Mouse (Mus musculus): Measurements from ENCODE around the gene Gm20388. TPM values are rescaled to one million over a fixed set of nuclear protein-coding genes. Genes with fewer than 3 reads are reported as not detected.
A peak's percentile ranks its signal among the peaks of the same experiment; 100 is the strongest.

Gm20388 gene
- total RNA-seq, 2 experiments from 2014 or later = 8.8 TPM

DNA sequence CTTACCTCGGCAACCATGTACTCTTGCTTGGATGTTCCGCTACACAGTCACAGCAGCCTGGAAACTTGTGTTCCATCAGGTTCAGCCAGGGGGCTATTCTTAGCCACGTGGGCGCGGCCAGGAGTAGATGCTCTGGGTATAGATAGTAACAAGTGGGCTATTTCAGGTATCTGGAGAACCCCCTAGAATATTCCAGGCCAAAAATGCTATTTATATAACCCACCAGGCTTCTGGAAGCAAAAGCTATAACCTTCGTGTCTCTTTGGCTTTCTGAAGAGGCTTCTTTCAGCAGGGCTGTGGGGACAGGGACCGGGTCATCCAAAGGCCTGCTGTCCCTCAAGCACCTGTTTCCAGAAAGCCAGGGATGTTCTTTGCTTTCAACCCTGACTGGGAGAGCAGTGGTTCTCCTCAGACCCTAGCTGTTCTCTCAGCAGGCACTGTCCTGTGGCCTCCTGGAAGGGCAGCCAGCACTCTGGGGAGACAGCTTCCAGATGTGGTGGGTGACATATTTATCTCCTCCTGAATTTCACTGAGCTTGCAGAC is 2540.6 kb downstream of the Gm20388 start:
- no peak for DNase-seq (ENCODE audit: extremely low spot score in 1 of 2, low spot score in 1 of 2)

DNA sequence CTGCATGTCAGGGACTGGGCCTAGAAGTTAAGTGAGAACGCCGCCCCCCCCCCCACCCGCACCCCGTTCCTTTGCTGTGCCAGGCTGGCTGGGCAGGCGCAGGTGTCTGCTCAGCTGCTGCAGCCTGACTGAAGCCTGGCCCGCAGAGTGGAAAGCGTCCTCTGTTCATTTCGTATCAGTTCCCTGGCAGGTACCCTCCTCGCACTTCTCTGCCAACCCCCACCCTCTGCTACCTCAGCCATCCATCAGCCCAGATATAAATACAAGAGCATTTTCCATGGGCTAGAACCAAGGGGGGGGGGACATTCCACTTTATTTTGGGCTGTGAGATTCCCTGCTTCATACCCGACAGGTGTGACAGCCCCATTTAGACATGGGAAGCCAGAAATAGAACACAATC is 2541.5 kb downstream of the Gm20388 start:
- no peak for DNase-seq (ENCODE audit: extremely low spot score in 1 of 2, low spot score in 1 of 2)

DNA sequence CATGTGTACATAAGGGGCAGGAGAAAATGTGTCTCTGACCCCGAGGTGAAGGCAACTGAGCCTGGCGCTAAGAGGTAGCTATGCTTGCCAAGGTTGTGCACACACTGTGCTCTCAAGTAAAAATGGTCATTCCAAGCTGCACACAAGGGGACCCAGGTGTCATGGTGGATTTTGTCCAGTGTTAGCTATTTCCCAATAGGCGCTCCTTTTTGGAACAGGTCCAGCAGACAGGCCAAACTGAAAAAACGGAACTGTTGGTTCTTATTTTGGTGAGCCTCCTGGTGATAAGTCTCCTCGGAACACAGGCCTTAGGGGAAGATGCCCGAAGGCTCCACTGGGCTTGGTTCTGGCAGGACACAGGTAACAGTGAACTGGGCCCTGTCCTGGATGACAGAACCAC is 2543.8 kb downstream of the Gm20388 start:
- no peak for DNase-seq (ENCODE audit: extremely low spot score in 1 of 2, low spot score in 1 of 2)

DNA sequence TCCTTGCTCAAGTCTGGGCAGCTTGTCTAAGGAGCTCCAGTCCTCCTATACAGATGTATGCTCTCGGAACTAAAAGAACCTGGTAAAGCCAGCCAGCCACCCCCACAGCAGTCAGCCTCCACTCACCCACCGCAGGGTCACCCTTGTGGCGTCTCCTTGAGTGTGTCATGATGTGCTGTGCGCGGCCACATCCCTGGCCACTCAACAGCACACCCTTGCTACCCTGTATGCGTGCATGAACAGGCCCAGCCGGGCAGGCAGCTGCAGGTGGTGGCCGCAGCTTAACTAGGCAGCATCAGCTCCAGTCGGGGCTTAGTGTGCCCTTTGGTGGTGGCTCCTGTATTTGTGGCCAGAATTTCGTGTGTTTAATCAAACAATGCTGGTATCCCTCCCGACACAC is 2546.5 kb downstream of the Gm20388 start:
- no peak for DNase-seq (ENCODE audit: extremely low spot score in 1 of 2, low spot score in 1 of 2)

DNA sequence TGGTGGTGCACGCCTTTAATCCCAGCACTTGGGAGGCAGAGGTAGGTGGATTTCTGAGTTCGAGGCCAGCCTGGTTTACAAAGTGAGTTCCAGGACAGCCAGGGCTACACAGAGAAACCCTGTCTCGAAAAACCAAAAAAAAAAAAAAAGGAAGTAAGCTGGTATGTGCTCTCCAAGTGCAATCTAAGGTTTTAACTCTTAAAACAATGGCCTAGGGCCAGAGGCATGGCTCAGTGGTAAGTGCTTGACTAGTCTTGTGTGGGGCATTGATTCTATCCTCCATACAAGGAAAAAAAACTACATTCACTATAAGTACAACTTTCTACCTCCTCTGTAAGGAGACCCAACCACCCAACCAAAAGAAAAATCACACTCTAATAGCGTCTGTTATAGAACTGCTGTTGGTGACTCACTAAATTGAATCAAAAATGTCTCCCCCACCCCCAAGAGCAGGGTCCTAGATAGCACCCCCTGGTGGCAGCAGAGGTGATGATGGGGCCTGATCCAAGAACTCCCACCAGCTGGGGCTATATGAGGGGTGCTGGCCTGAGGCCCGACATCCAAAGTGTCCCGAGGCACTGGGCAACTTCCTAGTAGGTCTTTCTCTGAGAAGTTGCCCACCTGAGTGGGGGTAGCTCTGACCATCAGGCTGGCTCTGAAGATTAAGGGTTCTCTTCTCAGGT is 2548.7 kb downstream of the Gm20388 start:
- peak in 1 of 2 experiments; percentile 29 for DNase-seq (ENCODE audit: extremely low spot score in 1 of 2, low spot score in 1 of 2)

DNA sequence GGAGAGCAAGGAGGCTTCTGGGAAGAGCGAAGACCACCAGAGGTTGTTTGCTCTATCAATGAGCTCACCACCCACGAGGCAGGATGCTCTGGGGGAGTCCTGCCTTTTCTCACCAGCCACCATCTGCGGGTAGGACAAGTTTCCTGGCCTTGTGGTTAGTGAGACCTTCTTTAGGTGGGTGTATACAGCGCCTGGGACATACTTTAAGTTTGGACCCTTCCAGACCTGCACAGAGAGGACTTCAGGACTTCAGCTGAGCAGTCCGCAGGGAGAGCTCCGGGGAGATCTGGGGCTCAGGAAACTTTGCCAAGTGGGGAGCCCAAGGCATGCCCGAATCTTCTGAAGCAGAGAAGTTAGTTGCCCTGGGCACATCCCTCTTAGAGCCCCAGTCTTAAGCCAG is 2549.3 kb downstream of the Gm20388 start:
- no peak for DNase-seq (ENCODE audit: extremely low spot score in 1 of 2, low spot score in 1 of 2)

DNA sequence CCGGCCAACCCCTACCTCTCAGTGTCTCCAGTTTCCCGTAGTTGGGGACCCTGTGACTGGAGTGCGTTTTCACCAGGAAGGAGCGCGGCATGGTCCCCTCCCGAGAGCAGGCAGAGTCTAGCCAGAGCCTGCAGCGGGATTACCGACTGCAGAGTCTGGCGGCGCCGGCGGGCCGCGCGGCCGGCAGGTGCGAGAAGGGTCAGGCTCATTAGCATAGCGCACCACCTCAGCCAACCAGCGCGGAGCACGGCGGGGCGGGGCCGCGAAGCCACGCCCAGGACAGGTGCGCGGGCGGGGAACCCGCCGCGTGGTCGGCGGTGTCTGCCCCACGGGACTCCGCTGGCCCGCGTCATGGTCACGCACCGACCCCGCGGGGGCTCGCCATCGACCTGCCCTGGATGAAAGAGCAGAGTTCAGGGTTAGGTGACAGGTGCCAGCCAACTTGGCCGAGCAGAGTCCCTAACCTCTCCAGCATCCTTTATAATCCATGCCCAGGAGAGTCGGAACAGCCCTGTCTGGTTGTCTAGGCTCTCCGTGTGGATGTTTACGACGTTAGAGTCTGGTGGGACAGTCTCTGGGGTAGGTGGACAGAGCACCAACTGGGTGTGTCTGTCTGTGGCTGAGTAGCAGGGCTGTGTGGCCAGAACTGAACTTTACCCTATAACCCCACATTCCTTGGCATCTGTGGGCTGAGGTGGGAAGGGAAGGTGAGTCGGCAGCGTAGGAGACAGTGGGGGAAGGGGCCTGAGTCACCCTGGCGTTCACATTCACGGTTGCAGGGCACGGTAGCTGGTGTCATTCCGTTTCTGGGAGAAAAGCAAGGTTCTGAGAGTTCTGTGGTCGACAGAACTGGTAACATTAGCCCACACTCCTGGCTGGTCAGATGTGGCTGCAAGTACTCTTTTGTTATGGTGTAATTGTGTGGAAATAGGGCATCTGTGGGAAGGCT is 2550.2 kb downstream of the Gm20388 start, which contains the start of gene Snai3:
Gene Snai3 (minus strand): TSS at position 210 of the 949 bp plus-strand sequence.
- no peak for DNase-seq (ENCODE audit: extremely low spot score in 1 of 2, low spot score in 1 of 2)

DNA sequence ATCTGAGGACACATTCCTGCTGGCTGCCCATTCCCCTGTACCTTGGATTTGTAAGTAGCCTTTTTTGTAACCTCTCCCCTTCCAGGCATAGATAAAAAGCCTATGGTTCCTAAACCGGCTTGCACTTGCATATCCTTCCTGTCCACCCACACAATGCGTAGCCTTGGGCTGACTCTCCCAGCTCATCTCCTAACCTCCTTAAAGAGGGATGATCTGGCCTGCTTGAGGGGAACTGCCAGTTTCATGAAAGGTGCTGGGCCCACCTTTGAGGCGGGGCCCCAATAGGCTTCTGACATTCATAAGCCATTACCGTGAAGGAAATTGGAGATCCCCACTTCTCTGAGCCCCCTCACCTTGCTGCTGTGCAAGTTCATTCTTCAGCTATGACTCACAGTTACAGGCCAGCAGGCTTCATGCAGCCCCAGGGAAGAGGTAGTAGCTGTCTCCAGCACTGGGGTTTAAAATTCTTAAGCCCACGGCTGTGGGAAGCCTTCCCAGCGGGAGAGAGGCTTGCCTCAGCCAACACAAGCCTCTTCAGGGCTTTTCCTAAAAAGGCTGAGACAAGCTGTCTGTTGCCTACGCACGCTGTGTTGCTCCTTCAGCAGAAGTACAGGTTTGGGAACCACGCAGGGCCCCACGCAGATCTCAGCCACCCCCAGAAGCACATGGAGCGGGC is 2551.0 kb downstream of the Gm20388 start:
- DNase-seq (ENCODE audit: extremely low spot score in 1 of 2, low spot score in 1 of 2) = no peak

DNA sequence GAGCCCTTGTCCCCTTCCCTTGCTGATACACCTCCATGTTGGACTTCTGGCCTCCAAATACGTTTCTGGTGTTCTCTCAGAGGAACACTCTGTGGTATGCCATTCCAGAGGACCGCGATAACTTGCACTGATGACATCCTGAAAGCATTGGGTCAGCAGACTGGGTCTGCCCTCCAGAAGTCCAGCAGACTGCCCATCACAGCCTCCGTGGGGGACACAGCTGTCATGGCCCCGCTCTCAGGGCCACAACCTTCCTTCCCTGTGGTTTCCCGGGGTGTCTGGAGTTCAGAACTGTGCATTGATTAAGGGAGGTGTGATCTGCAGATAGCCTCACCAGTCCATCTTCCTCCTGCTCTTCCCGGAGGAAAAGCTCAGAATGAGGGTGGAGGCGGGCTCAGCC is 2551.9 kb downstream of the Gm20388 start:
- DNase-seq (ENCODE audit: extremely low spot score in 1 of 2, low spot score in 1 of 2) = no peak

DNA sequence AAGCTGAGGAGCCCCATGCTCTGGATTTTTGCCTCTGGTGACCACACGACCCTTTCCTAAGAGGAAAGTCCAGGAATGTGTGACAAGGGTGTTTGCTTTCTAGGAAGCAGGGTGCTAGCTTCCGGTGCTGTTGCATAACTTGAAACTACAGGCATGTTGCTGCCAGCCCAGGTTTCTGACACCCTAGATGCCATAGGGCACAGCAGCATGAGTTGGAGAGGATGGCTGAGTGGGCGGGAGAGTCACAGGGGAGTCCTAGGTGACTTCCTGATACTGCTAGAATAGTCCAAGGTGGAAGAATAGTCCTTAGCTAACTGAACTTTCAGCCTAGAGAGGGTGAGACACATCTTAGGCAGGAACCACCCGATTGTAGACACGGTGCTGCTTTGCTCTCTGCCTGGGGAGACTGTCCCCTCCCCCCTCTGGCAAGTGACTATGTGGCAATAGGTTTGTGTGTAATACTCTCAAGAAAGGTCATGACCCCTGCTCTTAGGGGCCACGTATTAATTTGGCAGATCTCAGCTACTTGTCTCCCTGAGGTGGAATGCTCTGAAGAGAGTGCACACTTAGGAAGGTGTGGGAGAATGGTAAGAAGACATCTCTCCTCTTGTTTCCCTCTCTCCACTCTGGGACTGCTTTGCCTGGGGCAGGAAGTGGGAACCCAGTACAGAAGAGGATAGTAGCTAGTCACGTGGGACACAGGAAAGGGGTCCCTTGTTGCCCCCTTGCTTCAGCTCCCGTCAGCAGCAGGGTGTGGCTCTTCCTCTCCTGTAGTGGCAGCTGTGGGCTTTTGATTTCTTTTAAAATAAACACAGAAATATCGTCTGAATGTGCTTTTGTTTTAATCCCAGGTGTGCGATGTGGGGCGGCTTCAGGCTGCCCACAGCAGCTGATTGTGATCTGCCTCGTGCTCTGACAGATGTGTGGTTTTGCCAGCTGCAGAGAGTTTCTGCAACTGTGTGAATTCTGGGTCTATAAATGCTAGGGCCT is 2553.3 kb downstream of the Gm20388 start:
- no peak for DNase-seq (ENCODE audit: extremely low spot score in 1 of 2, low spot score in 1 of 2)

DNA sequence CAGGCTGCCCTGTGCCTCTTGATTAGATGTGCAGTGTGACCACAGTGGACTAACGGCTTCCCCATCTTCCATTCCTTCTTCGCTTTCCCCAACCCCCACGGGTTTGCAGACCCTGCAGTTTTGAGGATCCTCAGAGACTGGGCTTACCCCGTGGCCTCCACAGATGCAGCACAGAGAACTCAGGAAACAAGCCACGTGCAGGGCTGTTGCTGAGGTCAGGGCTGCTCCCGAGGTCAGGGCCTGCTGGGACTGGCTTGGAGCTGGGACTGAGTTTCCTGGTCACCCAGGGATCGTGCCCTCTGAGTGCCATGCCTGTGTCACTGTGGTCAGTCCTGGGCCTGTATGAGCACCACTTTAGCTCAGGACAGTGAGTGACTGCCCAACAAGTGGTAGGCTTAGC is 2554.3 kb downstream of the Gm20388 start:
- no peak for DNase-seq (ENCODE audit: extremely low spot score in 1 of 2, low spot score in 1 of 2)

DNA sequence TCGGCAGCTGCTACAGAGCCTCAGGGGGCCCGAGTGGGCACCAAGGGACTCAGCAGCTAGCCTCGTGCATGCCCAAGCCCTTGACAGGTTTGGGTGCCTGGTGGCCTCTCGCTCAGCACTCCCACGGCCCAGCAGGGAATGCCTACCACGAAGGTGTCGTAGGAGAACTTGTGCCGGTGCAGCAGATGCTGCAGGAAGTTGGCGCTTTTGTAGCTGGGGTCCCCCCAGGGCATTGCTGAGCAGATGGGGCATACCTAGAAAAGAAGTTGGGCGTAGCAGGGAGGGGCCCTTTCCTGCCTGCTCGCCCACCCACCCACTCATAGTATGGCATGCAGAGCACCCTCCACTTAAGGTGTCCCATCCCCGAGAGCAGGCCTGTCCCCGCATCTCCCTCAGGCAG is 2557.2 kb downstream of the Gm20388 start:
- no peak for DNase-seq (ENCODE audit: extremely low spot score in 1 of 2, low spot score in 1 of 2)

DNA sequence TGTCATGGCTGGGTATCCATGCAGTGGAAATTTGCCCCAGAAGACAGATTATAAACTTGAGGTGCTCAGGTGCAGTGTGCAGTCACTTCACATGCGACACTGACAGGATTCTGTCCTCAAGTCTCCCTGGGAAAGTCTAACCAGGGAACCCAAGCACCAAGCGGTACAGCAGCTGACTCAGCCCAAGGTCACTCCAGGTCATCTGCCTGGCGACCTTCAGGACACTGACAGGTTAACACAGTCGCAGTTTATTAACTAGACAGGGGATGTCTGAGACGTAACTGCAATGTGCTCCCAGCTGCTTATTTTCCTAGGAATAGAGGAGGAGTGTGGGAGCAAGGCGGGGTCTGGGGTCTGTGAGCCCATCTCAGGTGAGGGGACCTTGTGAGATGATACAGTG is 2558.8 kb downstream of the Gm20388 start:
- no peak for DNase-seq (ENCODE audit: extremely low spot score in 1 of 2, low spot score in 1 of 2)

DNA sequence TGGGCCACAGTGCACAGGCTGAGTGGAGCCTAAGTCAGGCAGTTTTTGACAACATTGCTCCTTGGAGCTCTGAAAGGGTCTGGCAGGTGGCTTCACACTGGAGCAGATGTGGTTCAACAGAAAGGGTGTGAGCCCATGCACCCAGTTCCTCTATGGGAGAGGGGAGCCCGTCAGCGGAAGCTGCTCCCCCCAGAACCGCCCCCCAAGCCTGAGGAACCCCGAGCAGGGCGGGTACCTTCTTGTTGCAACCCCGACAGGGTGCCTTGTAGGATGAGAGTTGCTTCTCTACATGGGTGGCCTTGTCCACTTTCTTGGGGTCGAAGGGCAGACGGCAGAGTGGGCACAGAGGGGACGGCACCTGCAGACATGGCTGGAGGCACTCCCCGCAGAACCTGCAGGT is 2559.3 kb downstream of the Gm20388 start:
- DNase-seq (ENCODE audit: extremely low spot score in 1 of 2, low spot score in 1 of 2) = no peak

DNA sequence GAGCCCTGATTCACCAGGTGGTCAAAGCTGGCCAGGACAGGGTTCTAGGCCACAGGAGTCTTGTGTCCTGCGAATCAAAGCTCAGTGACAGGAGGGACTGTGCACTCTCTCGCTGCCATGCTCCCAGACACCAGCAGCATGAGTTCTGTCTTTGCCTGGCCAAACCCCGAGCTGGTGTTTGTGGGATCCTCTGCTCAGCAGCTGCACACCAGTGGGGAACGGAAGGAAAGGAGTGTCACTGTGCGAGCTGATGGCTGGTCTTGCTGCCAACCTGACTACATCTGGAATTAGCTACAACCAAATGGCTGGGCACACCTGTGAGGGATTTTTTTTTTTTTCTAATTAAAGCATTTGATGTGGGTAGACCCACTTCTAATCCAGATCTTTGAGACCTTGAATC is 2560.1 kb downstream of the Gm20388 start:
- DNase-seq (ENCODE audit: extremely low spot score in 1 of 2, low spot score in 1 of 2) = no peak

DNA sequence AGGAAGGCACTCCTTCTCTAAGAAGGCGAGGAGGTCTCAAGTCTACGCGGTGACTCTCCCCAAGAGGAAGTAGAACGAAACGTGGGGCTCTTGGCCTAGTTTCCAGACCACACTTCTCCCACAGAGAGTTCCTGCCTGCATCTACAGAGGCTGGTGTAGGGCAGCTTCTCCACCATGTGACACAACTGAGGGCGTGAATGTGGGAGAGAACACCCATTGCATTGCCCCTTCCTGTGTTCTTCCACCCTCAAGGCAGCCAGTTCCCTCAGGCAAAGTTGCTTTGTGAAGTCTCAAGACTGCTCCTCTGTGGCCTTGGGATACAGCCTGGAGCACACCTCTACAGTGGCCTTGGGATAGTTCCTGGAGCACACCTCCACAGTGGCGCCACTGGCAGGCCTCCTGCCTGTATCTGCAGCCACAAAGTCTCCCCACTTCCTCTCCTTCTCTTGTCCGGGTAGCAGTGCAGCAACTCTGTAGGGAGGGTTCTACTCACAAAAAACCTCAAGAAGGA is 2563.3 kb downstream of the Gm20388 start:
- DNase-seq (ENCODE audit: extremely low spot score in 1 of 2, low spot score in 1 of 2) = no peak

DNA sequence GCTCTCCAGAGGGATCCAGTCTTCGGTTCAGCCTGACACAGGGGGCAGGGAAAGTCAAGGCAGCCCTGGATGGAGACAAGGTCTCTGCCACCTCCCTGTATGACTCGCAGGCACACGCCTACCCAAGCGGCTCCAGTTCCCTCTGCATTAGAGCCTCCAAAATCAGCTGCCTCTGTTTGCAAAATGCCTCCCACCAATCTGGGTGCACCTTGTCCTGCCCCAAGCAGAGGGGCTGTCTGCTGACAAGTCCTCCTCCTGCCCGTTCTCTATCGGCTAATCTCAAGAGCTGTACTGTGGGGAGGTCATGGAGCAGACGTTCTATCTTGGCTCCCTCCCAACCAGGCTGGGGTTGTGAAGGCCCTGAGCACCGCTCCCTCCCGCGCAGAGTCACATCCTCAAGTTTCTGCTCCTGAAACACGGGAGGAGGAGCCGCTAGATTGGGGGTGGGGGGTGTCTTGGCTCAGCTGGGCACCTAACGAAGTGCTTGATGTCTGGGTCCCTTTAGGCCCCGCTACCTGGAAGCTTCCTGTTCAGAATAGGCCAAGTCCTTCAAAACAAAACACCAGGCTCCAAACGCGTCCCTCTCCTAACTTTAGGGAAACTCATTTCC is 2564.4 kb downstream of the Gm20388 start:
- peak in 1 of 2 experiments; percentile 16 for DNase-seq (ENCODE audit: extremely low spot score in 1 of 2, low spot score in 1 of 2)

DNA sequence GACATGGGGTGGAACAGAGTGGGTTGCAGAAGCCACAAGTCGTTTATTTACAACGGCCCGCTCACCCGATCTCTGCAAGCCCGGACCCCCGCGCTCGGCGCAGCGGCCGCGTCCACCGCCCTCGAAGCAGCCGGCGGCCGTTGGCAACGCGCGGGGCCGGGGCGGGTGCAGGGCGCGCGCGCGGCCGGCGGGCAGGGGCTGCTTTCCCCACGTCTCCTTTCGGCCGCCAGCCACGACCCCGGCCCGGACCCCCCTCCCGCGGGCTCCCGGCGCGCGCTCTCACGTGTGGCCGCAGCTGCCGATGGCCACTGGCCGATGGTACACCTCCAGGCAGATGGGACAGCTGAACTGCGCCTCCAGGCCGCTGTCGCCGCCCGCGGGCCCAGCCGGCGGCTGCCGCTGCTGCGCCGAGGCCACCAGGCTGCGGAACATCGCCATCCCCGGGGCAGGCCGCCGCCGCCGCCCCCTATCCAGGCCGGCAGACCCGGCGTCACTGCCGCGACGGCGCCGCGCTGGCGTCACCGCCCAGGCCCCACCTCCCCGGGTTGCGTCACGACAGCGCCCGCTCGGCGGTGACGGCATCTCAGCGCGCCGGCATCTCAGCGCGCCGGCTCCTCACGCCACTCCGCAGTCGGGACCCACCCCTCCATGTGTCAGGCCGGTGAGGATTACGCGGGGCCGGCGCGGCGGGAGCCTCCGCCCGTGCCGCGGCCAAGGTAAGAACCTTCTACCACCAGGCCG is 2565.1 kb downstream of the Gm20388 start, which contains the start of the genes Rnf166 and Ctu2:
Gene Rnf166 (minus strand): TSS at position 485 of the 741 bp plus-strand sequence.
Gene Ctu2 (plus strand): TSS at position 564 of the 741 bp plus-strand sequence.
- peak; percentile 94 to 97 for DNase-seq (ENCODE audit: extremely low spot score in 1 of 2, low spot score in 1 of 2)
